Mouse (Mus musculus) stomach, embryonic 14.5 days (tissue): ENCODE data around the gene Srgap3. TPM values are rescaled to one million over a fixed set of nuclear protein-coding genes. Genes with fewer than 3 reads are reported as not detected.

Experiments used
- ATAC-seq: fragments of 200-750 bp; cut with Nextera tagmentation; 2 replicates; pipeline ENCODE4 v1.8.0; 2017; ENCODE audit warnings: low read depth, moderate TSS enrichment; ENCODE audit not compliant: insufficient number of reproducible peaks, insufficient read depth, low FRiP score
- H3K27ac ChIP-seq: fragments of 300-500 bp; sonication (generic); 2 replicates; pipeline ENCODE4 v1.5.1; 2014; ENCODE audit warnings: mild to moderate bottlenecking, low read length, moderate library complexity, mixed read lengths
- H3K27me3 ChIP-seq: fragments of 300-500 bp; sonication (generic); 2 replicates; pipeline ENCODE4 v1.6.1; 2014; ENCODE audit warnings: low read length, control low read depth, mixed read lengths; ENCODE audit not compliant: control insufficient read depth, insufficient read depth
- H3K36me3 ChIP-seq: fragments of 300-500 bp; sonication (generic); 2 replicates; pipeline ENCODE4 v1.6.1; 2014; ENCODE audit warnings: mild to moderate bottlenecking, control low read depth, low read length, moderate library complexity, mixed read lengths; ENCODE audit not compliant: control insufficient read depth, insufficient read depth
- H3K4me1 ChIP-seq: fragments of 300-500 bp; sonication (generic); 2 replicates; pipeline ENCODE4 v1.6.1; 2014; ENCODE audit warnings: low read length, control low read depth, mixed read lengths; ENCODE audit not compliant: control insufficient read depth, insufficient read depth
- H3K4me2 ChIP-seq: fragments of 300-500 bp; sonication (generic); replicated peaks from 2 replicates; pipeline ENCODE4 v1.6.1; 2014; ENCODE audit warnings: low read depth, low read length, control low read depth
- H3K4me3 ChIP-seq: fragments of 300-500 bp; sonication (generic); 2 replicates; pipeline ENCODE4 v1.5.1; 2014; ENCODE audit warnings: low read depth, low read length, control low read depth
- H3K9ac ChIP-seq: fragments of 300-500 bp; sonication (generic); replicated peaks from 2 replicates; pipeline ENCODE4 v1.6.1; 2014; ENCODE audit warnings: low read depth, mild to moderate bottlenecking, control low read depth, low read length, moderate library complexity, mixed read lengths
- H3K9me3 ChIP-seq: fragments of 300-500 bp; sonication (generic); 2 replicates; pipeline ENCODE4 v1.6.1; 2016; ENCODE audit warnings: low read depth, low read length, control low read depth; ENCODE audit not compliant: control insufficient read depth
- WGBS: fragments of 180-500 bp; shearing (Covaris S2); extraction: QIAGEN DNeasy Blood & Tissue Kit; methylation state at CpG from one replicate; pipeline ENCODE4 v1.1.7; 2014; 5-methylcytosine and 5-hydroxymethylcytosine counted together
- polyA plus RNA-seq: library from polyadenylated mRNA; unstranded; fragments of >200 nt; fragmentation: Nextera tagmentation; extraction: Ambion mirVana; gene quantifications from 2 replicates; pipeline ENCODE4 v1.2.1, GENCODE M21; 2014

Srgap3 gene
- polyA plus RNA-seq, 1 experiment from 2014 or later: 15.3 TPM

- peak; percentile 61; the same call in 1 of the 2 replicates for ATAC-seq
Observed at GRCm38 (mm10) chr6:112957583-112958280, 10.7 kb upstream of the Srgap3 start.

GRCm38 (mm10) chr6:112955773-112956172 lies 8.7 kb upstream of the Srgap3 start:
- Histone ChIP-seq H3K9ac (no peak overlapping the region), H3K27me3 (no peaks in the 10 kb centered on the region), H3K9me3 (no peaks in the 10 kb centered on the region), H3K4me3 (no peak overlapping the region), H3K4me1 (peaks cover 17% of the 10 kb centered on the region), H3K36me3 (no peaks in the 10 kb centered on the region), H3K27ac (no peak overlapping the region), H3K4me2 (no peak overlapping the region)
- no peak for ATAC-seq
- WGBS: 71% methylated on average over 2 of the region's 2 CpGs

More at GRCm38 (mm10) chr6:112957583-112958280, 10.7 kb upstream of the Srgap3 start:
- H3K9ac ChIP-seq: no peak overlapping the region
- 36% methylated on average over 11 of the region's 11 CpGs for WGBS
- no peaks in the 10 kb centered on the region for H3K36me3 ChIP-seq
- no peak overlapping the region for H3K4me3 ChIP-seq
- H3K4me1 ChIP-seq: peaks cover 15% of the 10 kb centered on the region
- no peaks in the 10 kb centered on the region for H3K27me3 ChIP-seq
- H3K4me2 ChIP-seq: no peak overlapping the region
- peaks cover 4% of the 10 kb centered on the region; the same call in 1 of the 2 replicates for H3K9me3 ChIP-seq
- no peak overlapping the region for H3K27ac ChIP-seq

- no peak overlapping the region for H3K27ac ChIP-seq
- no peak for ATAC-seq
- no peak overlapping the region for H3K4me2 ChIP-seq
- no peaks in the 10 kb centered on the region for H3K9me3 ChIP-seq
- H3K27me3 ChIP-seq: no peaks in the 10 kb centered on the region
- peaks cover 16% of the 10 kb centered on the region for H3K4me1 ChIP-seq
- H3K4me3 ChIP-seq: no peak overlapping the region
- WGBS: 83% methylated on average over 7 of the region's 7 CpGs
- no peak overlapping the region for H3K9ac ChIP-seq
- H3K36me3 ChIP-seq: no peaks in the 10 kb centered on the region
Observed at GRCm38 (mm10) chr6:112953905-112954304, 6.8 kb upstream of the Srgap3 start.

- Histone ChIP-seq H3K9me3 (no peaks in the 10 kb centered on the region), H3K27ac (no peak overlapping the region; the same call in 1 of the 2 replicates), H3K4me2 (no peak overlapping the region), H3K27me3 (no peaks in the 10 kb centered on the region), H3K36me3 (no peaks in the 10 kb centered on the region), H3K4me3 (no peak overlapping the region), H3K4me1 (peaks cover 7% of the 10 kb centered on the region; the same call in 1 of the 2 replicates), H3K9ac (no peak overlapping the region)
- no peak for ATAC-seq
- WGBS: 84% methylated on average over 2 of the region's 2 CpGs
Observed at GRCm38 (mm10) chr6:112951254-112951653, 4.2 kb upstream of the Srgap3 start.

- H3K27ac ChIP-seq: peak overlapping the region; percentile 58; the same call in 1 of the 2 replicates
- 33% methylated on average over 8 of the region's 8 CpGs for WGBS
- H3K36me3 ChIP-seq: no peaks in the 10 kb centered on the region
Observed at GRCm38 (mm10) chr6:112950205-112951110, 3.4 kb upstream of the Srgap3 start.

GRCm38 (mm10) chr6:112949220-112949619 lies 2.2 kb upstream of the Srgap3 start:
- Histone ChIP-seq H3K4me1 (peaks cover 11% of the 10 kb centered on the region; the same call in 1 of the 2 replicates), H3K27ac (no peak overlapping the region), H3K4me2 (no peak overlapping the region), H3K27me3 (no peaks in the 10 kb centered on the region), H3K4me3 (no peak overlapping the region), H3K36me3 (no peaks in the 10 kb centered on the region), H3K9ac (no peak overlapping the region), H3K9me3 (no peaks in the 10 kb centered on the region)
- WGBS: 54% methylated on average over 2 of the region's 2 CpGs
- ATAC-seq: no peak

More at GRCm38 (mm10) chr6:112950205-112951110, 3.4 kb upstream of the Srgap3 start:
- H3K4me1 ChIP-seq: peaks cover 8% of the 10 kb centered on the region; the same call in 1 of the 2 replicates
- H3K27me3 ChIP-seq: no peaks in the 10 kb centered on the region
- H3K9me3 ChIP-seq: no peaks in the 10 kb centered on the region
- no peak overlapping the region for H3K4me2 ChIP-seq
- no peak for ATAC-seq
- no peak overlapping the region for H3K9ac ChIP-seq
- H3K4me3 ChIP-seq: no peak overlapping the region

DNA sequence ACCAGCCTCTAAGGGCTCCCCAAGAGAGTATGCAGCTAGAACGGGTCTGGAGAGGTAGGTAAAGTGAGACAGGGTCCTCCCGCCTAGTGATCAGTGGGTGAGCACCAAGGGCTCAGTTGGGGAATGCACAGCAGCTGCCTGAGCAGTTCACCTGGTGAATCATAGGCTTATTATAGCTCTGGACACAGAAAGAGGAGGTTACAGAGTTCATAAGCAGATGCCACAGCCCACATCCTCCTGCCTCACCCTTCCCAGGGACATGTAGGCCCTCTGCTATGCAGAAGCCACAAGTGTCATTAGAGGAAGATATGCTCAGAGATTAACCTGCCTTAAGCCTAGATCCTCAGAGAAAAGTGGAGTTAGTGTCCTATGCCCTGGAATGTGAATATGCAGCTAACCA lies 1.4 kb upstream of the Srgap3 start:
- WGBS: 82% methylated on average over 2 of the region's 2 CpGs
- H3K4me3 ChIP-seq: no peak overlapping the region
- H3K4me1 ChIP-seq: peaks cover 11% of the 10 kb centered on the region; the same call in 1 of the 2 replicates
- no peak for ATAC-seq
- no peaks in the 10 kb centered on the region for H3K27me3 ChIP-seq
- H3K27ac ChIP-seq: no peak overlapping the region
- no peaks in the 10 kb centered on the region for H3K36me3 ChIP-seq
- H3K4me2 ChIP-seq: no peak overlapping the region
- no peaks in the 10 kb centered on the region for H3K9me3 ChIP-seq
- H3K9ac ChIP-seq: no peak overlapping the region

- ATAC-seq: peak; percentile 2; the same call in 1 of the 2 replicates
- peak overlapping the region; percentile 57 for H3K9ac ChIP-seq
- peak overlapping the region; percentile 75 for H3K4me2 ChIP-seq
- no peaks in the 10 kb centered on the region for H3K9me3 ChIP-seq
- H3K4me3 ChIP-seq: peak overlapping the region; percentile 69
- H3K27me3 ChIP-seq: no peaks in the 10 kb centered on the region
- peak overlapping the region; percentile 70 for H3K27ac ChIP-seq
- H3K4me1 ChIP-seq: peaks cover 11% of the 10 kb centered on the region; the same call in 1 of the 2 replicates
- H3K36me3 ChIP-seq: no peaks in the 10 kb centered on the region
- 13% methylated on average over 12 of the region's 12 CpGs for WGBS
Observed at GRCm38 (mm10) chr6:112946021-112946811, 850 bp downstream of the Srgap3 start.
